Mouse (Mus musculus) 416B (cell line): Measurements from ENCODE around the gene Tinag.
A peak's percentile ranks its signal among the peaks of the same experiment; 100 is the strongest.
"Not testable (repeated sequence)": the region's sequence is repeated elsewhere in the genome, so short reads cannot be mapped to it uniquely, and the experiment has no call there.

Experiments
- DNase-seq: peaks from one replicate; pipeline ENCODE4 v3.0.0; 2011; ENCODE audit warnings: low read depth

The Tinag gene

DNA sequence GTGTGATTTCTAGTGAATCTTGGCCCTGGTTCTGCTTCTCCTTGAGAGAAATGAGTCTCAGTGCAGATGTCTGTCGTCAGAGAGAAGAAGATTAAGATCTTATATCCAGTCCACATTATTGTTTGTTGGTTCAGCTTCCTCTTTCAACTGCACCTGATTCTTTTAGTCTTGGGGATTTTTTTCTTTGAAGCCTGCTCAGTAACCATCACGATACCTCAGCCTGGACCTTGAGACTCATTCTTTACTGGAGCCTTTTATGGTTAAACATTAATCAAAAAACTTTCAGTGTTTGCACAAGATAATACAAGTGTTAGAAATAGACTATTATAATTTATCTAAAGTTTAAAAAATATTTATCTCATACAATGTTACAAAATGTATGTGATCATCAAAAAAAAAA lies at the start of gene Tinag:
Gene Tinag, minus strand, starts transcription at position 210 of the 400 bp plus-strand sequence.
- no peak for DNase-seq

DNA sequence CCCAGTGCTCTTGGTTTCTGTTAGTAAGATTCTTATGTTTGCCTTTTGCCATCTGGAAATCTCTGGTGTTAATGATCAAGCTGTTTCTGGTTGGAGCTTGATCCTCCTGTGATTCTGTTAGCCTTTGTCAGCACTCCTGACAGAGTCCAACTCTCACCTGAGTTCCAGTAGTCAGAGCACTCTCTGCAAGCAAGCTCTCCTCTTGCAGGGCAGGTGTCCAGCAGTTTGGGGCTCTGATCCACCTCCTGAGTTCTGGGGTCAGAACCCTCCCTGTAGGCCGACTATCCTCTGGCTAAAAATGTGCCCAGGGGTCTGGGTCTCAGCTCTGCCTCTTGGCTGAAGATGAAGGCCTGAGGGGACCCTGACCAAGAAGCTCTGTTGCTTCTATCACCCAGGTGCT lies 37.6 kb upstream of the Tinag start:
- DNase-seq = not testable (repeated sequence)

DNA sequence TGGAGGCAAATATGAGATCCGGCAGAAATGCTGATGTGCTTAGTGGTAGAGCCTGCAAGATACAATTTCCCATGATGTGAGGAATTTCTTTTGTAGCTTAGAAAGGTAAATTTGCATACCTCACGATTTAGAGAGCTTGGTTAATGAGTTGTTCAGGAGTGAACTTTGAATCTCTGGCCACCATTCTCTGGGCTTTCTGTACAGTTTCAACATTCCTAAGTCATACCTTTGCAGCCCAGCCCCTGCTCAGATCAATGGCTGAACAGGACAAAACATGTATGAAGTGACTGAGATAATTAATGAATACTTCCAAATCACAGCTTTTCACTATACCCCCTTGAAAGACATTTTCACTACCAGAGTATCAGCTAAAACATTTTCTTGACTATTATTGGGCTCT lies 26.1 kb upstream of the Tinag start:
- no peak for DNase-seq

DNA sequence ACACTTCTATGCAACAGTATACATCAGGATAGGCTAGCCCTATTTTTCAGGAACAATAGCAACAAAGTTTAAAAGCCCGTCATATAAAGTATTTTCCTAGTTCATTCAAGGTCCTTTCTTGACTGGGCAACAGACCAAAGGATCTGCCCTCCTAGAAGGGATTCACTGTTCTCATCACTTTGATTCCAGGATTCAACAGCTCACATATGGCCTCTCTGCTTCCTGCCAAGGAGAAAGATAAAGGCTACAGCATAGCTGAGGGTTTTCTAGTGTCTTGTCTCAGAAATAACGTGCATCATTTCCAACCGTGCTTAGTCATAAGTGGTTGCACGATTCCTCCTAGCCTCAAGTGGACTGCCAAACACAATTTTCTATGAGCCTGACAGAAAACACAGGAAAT lies 11.0 kb upstream of the Tinag start:
- peak; percentile 1 for DNase-seq

DNA sequence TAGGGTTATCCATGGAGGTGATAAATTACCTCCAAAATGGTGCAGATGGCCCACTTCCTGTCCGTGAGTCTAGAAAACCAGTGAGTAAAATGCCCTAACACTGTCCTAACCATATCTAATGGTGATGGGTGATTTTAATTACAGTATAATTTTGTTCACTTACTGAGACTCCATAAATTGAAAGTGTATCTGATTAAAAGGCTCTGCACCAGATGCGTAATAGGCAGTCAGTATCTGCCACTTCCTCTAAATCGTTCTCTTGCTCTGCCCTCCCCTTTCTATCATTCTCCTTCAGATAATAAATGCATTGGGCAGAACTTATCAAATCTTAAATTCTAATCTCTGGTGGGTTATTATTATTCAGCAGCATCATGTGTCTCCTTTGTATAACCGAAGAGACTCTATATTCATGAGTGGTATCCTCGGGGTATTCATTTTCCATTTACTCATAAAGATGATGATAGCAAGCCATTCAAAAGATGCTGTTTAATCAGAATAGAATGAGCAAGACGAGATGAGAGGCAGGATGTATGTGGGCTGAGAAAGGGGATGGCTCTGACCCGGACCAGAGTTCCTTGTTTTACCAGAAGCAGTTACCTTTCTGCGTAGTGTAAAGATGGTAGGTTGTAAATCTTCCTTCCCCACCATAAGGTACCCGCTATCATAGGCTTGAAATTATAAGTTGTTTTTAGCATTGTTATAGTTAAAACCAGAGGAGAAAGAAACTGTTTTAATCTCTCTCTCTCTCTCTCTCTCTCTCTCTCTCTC lies 9.0 kb upstream of the Tinag start:
- DNase-seq = no peak

DNA sequence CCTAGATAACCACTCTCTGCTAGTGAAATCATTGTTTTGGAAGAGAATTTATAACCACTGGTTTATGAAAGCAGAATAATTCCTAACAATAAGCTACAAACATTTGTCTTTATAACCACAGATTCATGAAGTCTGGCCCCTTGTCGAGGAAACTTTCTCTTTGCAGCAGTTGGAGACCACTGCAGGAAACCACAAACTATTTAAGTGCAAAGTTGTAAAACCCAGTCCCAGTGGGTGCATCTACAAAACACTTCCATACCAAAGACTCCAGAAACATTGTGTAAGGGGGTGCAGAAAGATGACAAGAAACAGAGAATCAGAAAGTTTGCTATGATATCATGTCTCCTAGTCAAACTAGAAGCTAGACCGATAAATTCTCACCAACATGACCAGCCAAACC lies 5.8 kb upstream of the Tinag start:
- peak; percentile 3 for DNase-seq

DNA sequence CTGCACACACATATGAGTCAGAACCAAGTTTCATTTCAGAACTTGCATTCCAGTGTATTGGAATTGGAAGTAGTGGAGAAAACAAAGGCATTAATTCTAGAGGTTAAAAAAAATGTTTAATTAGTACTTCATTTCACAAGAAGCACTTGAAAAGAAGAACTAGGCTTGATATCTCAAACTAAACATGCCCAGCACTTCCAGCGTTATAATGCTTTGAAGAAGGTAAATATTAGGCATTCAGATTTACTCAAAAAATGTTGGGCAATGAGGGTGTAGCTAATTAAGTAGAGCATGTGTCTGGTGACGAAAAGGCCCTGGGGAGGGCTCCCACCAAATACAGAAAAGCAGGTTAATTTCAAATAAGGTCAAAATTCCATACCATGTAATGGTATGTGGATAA lies 4.1 kb upstream of the Tinag start:
- DNase-seq = no peak

DNA sequence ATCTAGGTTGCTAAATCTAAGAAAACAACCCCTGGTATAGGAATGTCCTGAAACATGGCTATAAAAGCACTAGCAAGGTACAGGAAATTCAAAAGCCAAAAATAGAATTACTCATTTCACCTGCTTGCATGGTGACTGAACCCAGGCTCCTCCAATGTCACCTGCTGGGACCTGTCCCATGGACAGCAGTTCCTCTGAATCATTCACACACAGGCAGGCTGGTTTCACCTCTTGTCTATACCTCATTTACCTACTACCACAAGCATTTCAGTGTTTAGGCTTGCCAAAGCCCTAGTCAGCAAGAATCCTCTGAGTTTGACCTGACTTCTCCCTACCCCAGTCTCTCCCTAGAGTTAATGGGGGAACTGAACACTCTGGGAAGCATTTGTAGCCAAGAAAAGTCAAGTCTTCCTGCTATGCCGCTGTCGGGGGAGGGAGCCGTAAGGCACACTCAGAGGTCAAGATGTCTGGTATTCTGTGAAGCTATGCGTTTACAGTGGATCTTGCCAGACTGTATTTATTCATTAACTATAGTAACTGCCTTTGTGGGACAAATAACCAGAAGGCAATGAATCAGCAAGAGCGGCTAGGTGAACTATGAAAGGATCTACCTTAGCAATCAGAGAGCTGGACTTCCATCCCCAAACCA lies 597 bp upstream of the Tinag start:
- no peak for DNase-seq

DNA sequence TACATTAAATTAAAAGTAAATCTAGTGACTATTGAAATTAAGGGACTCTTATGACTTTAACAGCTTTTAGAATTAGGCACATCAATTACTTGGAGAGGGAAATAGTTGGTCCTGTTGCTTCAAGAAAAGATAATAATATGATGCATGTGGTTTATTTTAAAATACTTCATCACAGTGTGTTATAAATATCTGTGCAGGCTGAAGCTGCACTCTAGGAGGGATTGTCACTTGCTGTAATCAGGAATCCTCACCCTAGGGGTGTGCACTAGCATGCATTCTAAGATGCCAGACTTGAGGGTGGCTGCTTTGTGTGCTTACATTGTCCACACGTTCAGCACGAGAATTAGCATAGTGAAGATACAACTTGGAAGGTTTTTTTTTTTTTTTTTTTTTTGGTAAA lies 10.2 kb downstream of the Tinag start:
- no peak for DNase-seq

DNA sequence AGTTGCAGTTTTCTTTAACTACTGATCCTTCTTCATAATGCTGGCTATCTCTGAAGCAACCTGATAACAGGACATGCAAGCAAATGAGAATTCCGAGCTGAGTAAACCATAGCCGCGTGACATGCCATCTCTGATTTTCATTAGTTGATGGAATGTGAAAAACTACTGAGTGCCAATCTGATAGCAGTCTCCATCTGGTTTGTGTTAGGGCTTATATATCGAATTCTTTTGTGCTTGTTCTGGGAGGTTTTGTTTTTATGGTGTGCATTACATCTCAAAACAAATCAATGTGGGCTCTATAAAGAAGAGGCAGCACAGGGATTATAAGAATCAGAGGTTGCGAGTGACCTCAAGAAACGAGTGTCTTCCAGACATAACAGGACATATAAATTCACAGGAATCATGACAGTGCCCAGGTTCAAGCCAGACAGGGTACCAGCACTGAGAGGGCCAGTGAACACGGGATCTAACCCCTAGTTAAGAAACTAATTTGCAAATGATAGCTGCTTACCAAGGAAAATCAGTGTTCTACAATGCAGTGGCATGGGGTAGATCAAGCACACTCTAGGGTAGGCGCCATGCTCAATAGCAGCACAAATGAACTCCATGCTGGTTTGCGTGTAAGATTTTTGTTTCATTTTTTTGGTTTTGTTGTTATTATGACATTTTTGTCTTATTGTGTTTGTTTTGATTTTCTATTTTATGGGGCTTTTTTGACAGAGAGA lies 13.0 kb downstream of the Tinag start:
- DNase-seq = no peak

DNA sequence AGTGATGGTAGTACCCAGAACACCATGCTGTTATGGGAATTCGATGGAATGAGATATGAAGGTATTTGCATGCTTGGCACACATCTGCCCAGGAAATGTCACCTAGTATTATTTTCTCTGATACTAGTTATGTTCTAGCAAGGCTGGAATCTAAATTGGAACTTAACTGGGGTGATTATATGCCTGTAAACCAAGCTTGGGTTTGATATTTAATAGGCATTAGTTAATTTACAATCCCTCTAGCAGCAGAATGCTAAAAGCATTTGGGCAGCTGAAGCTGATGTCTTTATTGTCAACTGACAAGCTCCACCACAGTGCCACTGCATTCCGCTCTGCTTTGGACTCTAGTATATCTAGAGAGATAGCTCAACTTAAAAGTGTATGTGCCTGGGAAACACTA lies 20.3 kb downstream of the Tinag start:
- DNase-seq = no peak

DNA sequence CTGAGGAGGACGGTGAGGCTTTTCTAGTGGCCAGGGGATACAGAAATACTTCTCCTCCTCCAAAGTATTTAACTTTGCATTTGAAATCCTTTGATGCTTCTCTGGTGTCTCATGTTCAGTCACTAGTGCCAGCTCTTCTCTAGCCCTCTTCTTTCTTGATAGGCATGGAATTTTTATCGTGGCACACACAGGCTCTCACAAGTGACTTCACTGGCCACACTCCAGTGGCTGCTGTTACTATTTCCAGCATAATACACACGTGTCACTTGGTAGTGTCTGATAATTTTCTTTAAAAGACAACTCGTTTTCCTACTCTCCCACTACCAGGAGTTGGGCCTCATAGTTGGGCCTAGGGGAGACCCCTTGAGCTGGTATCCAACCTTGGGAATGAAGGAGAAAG lies 26.7 kb downstream of the Tinag start:
- DNase-seq = no peak

DNA sequence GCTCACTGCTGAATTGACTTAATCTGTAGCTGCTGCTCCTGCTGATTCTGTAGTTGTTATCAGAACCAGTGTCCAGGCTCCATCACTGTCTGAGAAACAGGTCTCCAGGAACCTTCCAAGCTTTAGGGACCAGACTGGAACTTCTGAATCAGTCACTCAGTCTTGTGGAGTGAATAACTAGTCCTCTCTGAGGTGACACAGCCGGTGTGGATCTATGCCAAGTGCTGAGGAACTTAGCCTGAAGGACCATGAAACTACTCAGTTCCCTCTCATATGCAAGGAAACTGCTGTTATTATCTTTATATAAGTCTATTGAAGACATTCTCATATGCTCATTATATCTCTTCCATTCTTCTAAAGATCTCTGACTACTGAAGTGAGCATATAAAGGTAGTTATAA lies 49.6 kb downstream of the Tinag start:
- no peak for DNase-seq

DNA sequence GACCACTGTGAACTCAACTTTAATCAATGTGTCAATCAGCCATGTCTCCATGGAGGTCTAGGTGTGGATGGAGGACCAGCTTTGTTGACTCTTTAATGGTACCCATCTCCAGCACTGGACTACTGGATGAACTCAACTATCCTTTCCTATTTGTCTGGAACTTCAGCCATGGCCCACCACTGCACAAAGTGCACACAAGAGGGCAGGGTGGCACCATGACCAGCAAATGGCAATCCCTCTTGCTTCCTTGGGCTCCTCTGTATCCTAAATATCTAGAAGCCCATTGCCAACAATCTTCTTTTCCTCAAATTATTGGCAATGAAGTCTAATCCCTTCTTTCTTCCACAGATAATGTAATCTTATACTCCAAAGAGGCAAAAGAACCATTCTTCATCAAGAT lies 55.6 kb downstream of the Tinag start:
- DNase-seq = peak; percentile 2

DNA sequence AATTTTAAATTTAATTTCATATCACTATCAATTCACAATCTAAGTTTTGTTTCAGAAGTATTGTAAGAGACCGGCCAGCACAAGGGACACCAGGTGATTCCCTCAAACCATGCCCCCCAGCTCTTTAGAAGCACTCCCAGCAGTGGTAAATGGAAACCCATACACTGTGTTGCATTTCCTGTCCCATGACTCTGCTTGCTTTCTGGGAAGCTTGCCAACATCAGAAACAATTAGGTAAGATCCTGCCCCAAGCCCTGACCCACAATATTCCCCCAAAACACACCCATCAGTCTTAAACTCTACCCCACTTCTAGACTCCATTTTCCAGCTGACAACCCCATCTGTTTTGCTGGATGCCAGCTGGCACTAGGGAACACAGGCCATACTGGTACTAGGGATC lies 110.8 kb downstream of the Tinag start:
- DNase-seq = peak; percentile 76

DNA sequence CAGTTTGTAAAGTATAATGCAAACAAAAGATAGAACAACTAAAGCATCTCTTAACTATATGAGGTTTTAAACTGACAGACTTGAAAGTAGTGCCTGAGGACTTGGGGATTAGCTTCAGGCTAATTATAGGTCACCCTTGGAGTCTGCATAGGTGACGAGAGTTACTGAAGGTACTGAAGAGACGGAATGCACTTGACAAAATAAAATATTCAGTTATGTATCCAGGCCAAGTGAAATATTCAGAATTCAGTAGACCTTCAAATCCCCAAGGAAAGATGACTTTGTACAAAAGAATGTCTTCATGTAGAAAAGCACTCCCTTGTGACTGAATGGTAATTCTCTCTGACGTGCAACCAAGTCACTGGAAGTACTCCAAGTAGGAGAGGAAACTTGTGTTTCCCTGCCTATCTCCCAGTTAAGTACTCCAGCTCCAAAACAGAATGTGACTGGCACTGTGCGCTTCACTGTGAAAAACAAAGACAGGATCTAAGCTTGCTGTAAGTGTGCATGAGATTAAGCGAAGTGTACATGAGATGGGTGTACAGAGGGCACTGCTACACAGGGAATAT lies 130.4 kb downstream of the Tinag start:
- DNase-seq = no peak
